Mouse (Mus musculus) embryonic facial prominence, embryonic 10.5 days (tissue): ENCODE measurements around the gene Fam214a. TPM values are rescaled to one million over a fixed set of nuclear protein-coding genes. Genes with fewer than 3 reads are reported as not detected.

Source experiments
- DNase-seq: peaks from one replicate; pipeline ENCODE4 v3.0.0-alpha.2; 2017; ENCODE audit warnings: low spot score
- H3K27ac ChIP-seq: fragments of 300-500 bp; sonication (generic); replicated peaks from 2 replicates; pipeline ENCODE4 v1.5.1; 2016; ENCODE audit warnings: mild to moderate bottlenecking
- H3K27me3 ChIP-seq: fragments of 300-500 bp; sonication (generic); replicated peaks from 2 replicates; pipeline ENCODE4 v1.6.1; 2016; ENCODE audit warnings: low read depth, mild to moderate bottlenecking; ENCODE audit not compliant: poor library complexity, severe bottlenecking
- H3K36me3 ChIP-seq: fragments of 300-500 bp; sonication (generic); replicated peaks from 2 replicates; pipeline ENCODE4 v1.6.1; 2016; ENCODE audit warnings: mild to moderate bottlenecking, moderate library complexity
- H3K4me1 ChIP-seq: fragments of 300-500 bp; sonication (generic); 2 replicates; pipeline ENCODE4 v1.6.1; 2016
- H3K4me3 ChIP-seq: fragments of 300-500 bp; sonication (generic); 2 replicates; pipeline ENCODE4 v1.5.1; 2016; ENCODE audit warnings: mild to moderate bottlenecking, moderate library complexity
- H3K9me3 ChIP-seq: fragments of 300-500 bp; sonication (generic); 2 replicates; pipeline ENCODE4 v1.6.1; 2016; ENCODE audit warnings: mild to moderate bottlenecking
- WGBS: fragments of 180-500 bp; shearing (Covaris S2); methylation state at CpG from one replicate; pipeline ENCODE4 v1.1.7; 2016; 5-methylcytosine and 5-hydroxymethylcytosine counted together
- polyA plus RNA-seq: library from polyadenylated mRNA; unstranded; fragments of >200 nt; fragmentation: Nextera tagmentation; extraction: Ambion mirVana; gene quantifications from 2 replicates; pipeline ENCODE4 v1.2.1, GENCODE M21; 2016

The Fam214a gene
- 6.6 and 8.6 TPM in 2 replicates for polyA plus RNA-seq

- Histone ChIP-seq H3K4me3 (peak within 1 kb of the TSS; percentile 96), H3K9me3 (no peaks in the 10 kb centered on the region), H3K27me3 (no peaks in the 10 kb centered on the region), H3K4me1 (peaks cover 17% of the 10 kb centered on the region), H3K27ac (peak within 1 kb of the TSS; percentile 91), H3K36me3 (peaks cover 4% of the 10 kb centered on the region; the same call in 1 of the 2 replicates)
- under 1% methylated on average over 59 of the region's 59 CpGs for WGBS
- peak; percentile 94 for DNase-seq
Observed at GRCm38 (mm10) chr9:74952756-74953247, at the start of gene Fam214a. Gene Fam214a, plus strand, starts transcription at chr9:74952884.

- WGBS, result 17% methylated on average over 7 of the region's 7 CpGs
- Histone ChIP-seq H3K27me3 (0 out of 2 replicates have a peak, but pooled peaks cover 3% of the 10 kb centered on the region), H3K27ac (no peak overlapping the region), H3K4me3 (no peak overlapping the region), H3K9me3 (no peaks in the 10 kb centered on the region), H3K36me3 (no peaks in the 10 kb centered on the region), H3K4me1 (no peaks in the 10 kb centered on the region)
- peak; percentile 66 for DNase-seq
Observed at GRCm38 (mm10) chr9:74904866-74905508, 47.7 kb upstream of the Fam214a start.

- no peak overlapping the region for H3K4me3 ChIP-seq
- no peaks in the 10 kb centered on the region for H3K9me3 ChIP-seq
- no peaks in the 10 kb centered on the region for H3K36me3 ChIP-seq
- 68% methylated on average over 4 of the region's 4 CpGs for WGBS
- no peak for DNase-seq
- H3K27me3 ChIP-seq, result 0 out of 2 replicates have a peak, but pooled peaks cover 3% of the 10 kb centered on the region
- no peak overlapping the region for H3K27ac ChIP-seq
- H3K4me1 ChIP-seq, result peaks cover 6% of the 10 kb centered on the region
Observed at GRCm38 (mm10) chr9:74906951-74907350, 45.7 kb upstream of the Fam214a start.

- H3K27me3 ChIP-seq, result 0 out of 2 replicates have a peak, but pooled peaks cover 3% of the 10 kb centered on the region
- no peaks in the 10 kb centered on the region for H3K9me3 ChIP-seq
- no peak overlapping the region for H3K27ac ChIP-seq
- 79% methylated on average over 15 of the region's 15 CpGs for WGBS
- peaks cover 16% of the 10 kb centered on the region for H3K4me1 ChIP-seq
- no peaks in the 10 kb centered on the region for H3K36me3 ChIP-seq
- no peak overlapping the region for H3K4me3 ChIP-seq
- no peak for DNase-seq
Observed at GRCm38 (mm10) chr9:74909245-74909644, 43.4 kb upstream of the Fam214a start.

- Histone ChIP-seq H3K4me1 (peaks cover 16% of the 10 kb centered on the region), H3K36me3 (no peaks in the 10 kb centered on the region), H3K27me3 (0 out of 2 replicates have a peak, but pooled peaks cover 3% of the 10 kb centered on the region), H3K4me3 (no peak overlapping the region), H3K9me3 (no peaks in the 10 kb centered on the region), H3K27ac (no peak overlapping the region)
- WGBS, result 83% methylated on average over 6 of the region's 6 CpGs
- DNase-seq, result no peak
Observed at GRCm38 (mm10) chr9:74910226-74910759, 42.4 kb upstream of the Fam214a start.

GRCm38 (mm10) chr9:74911430-74911829 is 41.3 kb upstream of the Fam214a start:
- 80% methylated on average over 4 of the region's 4 CpGs for WGBS
- Histone ChIP-seq H3K36me3 (no peaks in the 10 kb centered on the region), H3K9me3 (no peaks in the 10 kb centered on the region), H3K4me1 (peaks cover 16% of the 10 kb centered on the region), H3K27ac (no peak overlapping the region; the same call in 1 of the 2 replicates), H3K27me3 (0 out of 2 replicates have a peak, but pooled peaks cover 3% of the 10 kb centered on the region), H3K4me3 (no peak overlapping the region)
- no peak for DNase-seq

- 43% methylated on average over 2 of the region's 2 CpGs for WGBS
Observed at GRCm38 (mm10) chr9:74911919-74912318, 40.8 kb upstream of the Fam214a start.

GRCm38 (mm10) chr9:74912619-74913376 is 39.9 kb upstream of the Fam214a start:
- Histone ChIP-seq H3K27ac (no peak overlapping the region), H3K4me3 (no peak overlapping the region), H3K4me1 (peaks cover 16% of the 10 kb centered on the region), H3K36me3 (no peaks in the 10 kb centered on the region), H3K9me3 (peaks cover 5% of the 10 kb centered on the region; the same call in 1 of the 2 replicates), H3K27me3 (0 out of 2 replicates have a peak, but pooled peaks cover 3% of the 10 kb centered on the region)
- WGBS, result 73% methylated on average over 19 of the region's 19 CpGs
- DNase-seq, result no peak

More at GRCm38 (mm10) chr9:74911919-74912318, 40.8 kb upstream of the Fam214a start:
- H3K27me3 ChIP-seq, result 0 out of 2 replicates have a peak, but pooled peaks cover 3% of the 10 kb centered on the region
- no peak overlapping the region for H3K4me3 ChIP-seq
- peaks cover 16% of the 10 kb centered on the region for H3K4me1 ChIP-seq
- H3K27ac ChIP-seq, result no peak overlapping the region
- DNase-seq, result no peak
- no peaks in the 10 kb centered on the region for H3K36me3 ChIP-seq
- no peaks in the 10 kb centered on the region for H3K9me3 ChIP-seq

- Histone ChIP-seq H3K4me1 (peaks cover 19% of the 10 kb centered on the region), H3K36me3 (no peaks in the 10 kb centered on the region), H3K27me3 (no peaks in the 10 kb centered on the region), H3K27ac (no peak overlapping the region), H3K9me3 (peaks cover 5% of the 10 kb centered on the region; the same call in 1 of the 2 replicates), H3K4me3 (no peak overlapping the region)
- no peak for DNase-seq
- WGBS, result 86% methylated on average over 3 of the region's 3 CpGs
Observed at GRCm38 (mm10) chr9:74915611-74916010, 37.1 kb upstream of the Fam214a start.

GRCm38 (mm10) chr9:74920450-74920849 is 32.2 kb upstream of the Fam214a start:
- WGBS, result 93% methylated on average over 12 of the region's 12 CpGs
- Histone ChIP-seq H3K4me1 (peaks cover 5% of the 10 kb centered on the region; the same call in 1 of the 2 replicates), H3K4me3 (no peak overlapping the region), H3K27me3 (no peaks in the 10 kb centered on the region), H3K36me3 (no peaks in the 10 kb centered on the region), H3K27ac (no peak overlapping the region), H3K9me3 (peaks cover 5% of the 10 kb centered on the region; the same call in 1 of the 2 replicates)
- DNase-seq, result no peak

GRCm38 (mm10) chr9:74921422-74921821 is 31.3 kb upstream of the Fam214a start:
- Histone ChIP-seq H3K9me3 (peaks cover 5% of the 10 kb centered on the region; the same call in 1 of the 2 replicates), H3K4me3 (no peak overlapping the region), H3K4me1 (peaks cover 10% of the 10 kb centered on the region; the same call in 1 of the 2 replicates), H3K27me3 (no peaks in the 10 kb centered on the region), H3K36me3 (no peaks in the 10 kb centered on the region), H3K27ac (no peak overlapping the region)
- DNase-seq, result no peak
- 42% methylated on average over 1 of the region's 1 CpGs for WGBS

GRCm38 (mm10) chr9:74922884-74923283 is 29.8 kb upstream of the Fam214a start:
- Histone ChIP-seq H3K4me3 (no peak overlapping the region), H3K4me1 (peaks cover 10% of the 10 kb centered on the region; the same call in 1 of the 2 replicates), H3K36me3 (no peaks in the 10 kb centered on the region), H3K27ac (no peak overlapping the region), H3K9me3 (no peaks in the 10 kb centered on the region; the same call in 1 of the 2 replicates), H3K27me3 (no peaks in the 10 kb centered on the region)
- DNase-seq, result no peak
- 59% methylated on average over 3 of the region's 3 CpGs for WGBS
